Mouse (Mus musculus) E14TG2a.4 (cell line): ENCODE measurements around the gene Borcs7.

Experiments used
- H3K27me3 ChIP-seq: 2 replicates; pipeline ENCODE4 v1.6.1; 2014; ENCODE audit warnings: low read length, control low read depth; ENCODE audit not compliant: insufficient read depth
- H3K36me3 ChIP-seq: 2 replicates; pipeline ENCODE4 v1.6.1; 2014; ENCODE audit warnings: low read length, control low read depth; ENCODE audit not compliant: insufficient read depth
- H3K4me1 ChIP-seq: replicated peaks from 2 replicates; pipeline ENCODE4 v1.6.1; 2014; ENCODE audit warnings: low read depth, low read length, control low read depth
- H3K4me3 ChIP-seq: replicated peaks from 2 replicates; pipeline ENCODE4 v1.5.1; 2014; ENCODE audit warnings: mild to moderate bottlenecking, low read length
- H3K9me3 ChIP-seq: 2 replicates; pipeline ENCODE4 v1.6.1; 2014; ENCODE audit warnings: low read length, control low read depth
- CTCF ChIP-seq: conservative IDR thresholded peaks from 2 replicates; pipeline ENCODE4 v1.5.1; 2014; ENCODE audit warnings: low read length
- NANOG ChIP-seq: IDR thresholded peaks from 2 replicates; pipeline ENCODE4 v1.6.1; 2014; ENCODE audit warnings: borderline replicate concordance, low read length, mixed read lengths
- POU5F1 ChIP-seq: IDR thresholded peaks from 2 replicates; pipeline ENCODE4 v1.6.1; 2014; ENCODE audit warnings: low read length, borderline replicate concordance

Gene Borcs7

DNA sequence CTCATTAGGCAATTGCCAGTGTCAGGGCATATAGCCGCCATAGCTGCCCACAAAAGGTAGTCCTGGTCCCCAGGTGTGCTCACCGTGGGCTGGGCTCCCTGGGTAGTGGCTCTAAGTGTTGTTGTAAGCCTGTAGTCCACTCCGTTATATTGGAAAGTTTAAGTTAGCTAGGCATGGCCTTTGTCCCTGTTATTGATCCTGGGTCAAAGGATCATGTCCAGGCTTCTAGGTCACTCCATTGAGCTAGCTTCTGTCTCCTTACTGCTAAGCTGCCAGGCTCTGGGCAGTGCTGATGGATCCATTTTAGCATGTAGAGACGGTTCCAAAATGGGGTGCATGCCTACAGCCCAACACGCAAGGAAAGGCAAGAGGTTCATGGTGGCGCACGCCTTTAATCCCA, 31.4 kb upstream of the Borcs7 start:
- no peak overlapping the region for H3K4me3 ChIP-seq
- H3K9me3 ChIP-seq = no peaks in the 10 kb centered on the region
- TF ChIP-seq NANOG = no peak
- no peak for TF ChIP-seq POU5F1
- TF ChIP-seq CTCF = no peak
- H3K36me3 ChIP-seq = peaks cover 30% of the 10 kb centered on the region
- no peaks in the 10 kb centered on the region for H3K27me3 ChIP-seq
- peaks cover 43% of the 10 kb centered on the region for H3K4me1 ChIP-seq

DNA sequence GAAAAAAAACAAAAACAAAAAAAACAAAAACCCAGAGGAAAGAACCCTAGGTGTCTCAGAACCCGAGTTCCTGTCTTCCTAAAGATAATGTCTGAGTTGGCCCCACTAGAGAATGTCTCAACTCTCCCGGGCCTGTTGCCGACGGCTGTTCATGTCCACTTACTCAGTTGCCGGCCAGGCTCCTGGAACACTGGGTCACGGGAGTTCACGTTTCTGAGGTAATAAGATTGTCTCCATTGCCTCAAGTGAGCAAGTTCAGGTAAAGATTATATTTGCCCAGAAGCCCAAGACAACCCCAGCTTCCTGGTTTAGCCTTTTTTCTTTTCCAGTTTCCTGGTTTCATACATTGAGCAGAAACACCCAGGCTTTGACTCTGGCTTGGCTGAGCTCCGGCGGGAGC, 30.9 kb upstream of the Borcs7 start:
- Histone ChIP-seq H3K4me1 (peaks cover 38% of the 10 kb centered on the region), H3K27me3 (no peaks in the 10 kb centered on the region), H3K36me3 (peaks cover 25% of the 10 kb centered on the region), H3K9me3 (no peaks in the 10 kb centered on the region), H3K4me3 (no peak overlapping the region)
- no peak for TF ChIP-seq POU5F1
- TF ChIP-seq NANOG = no peak
- TF ChIP-seq CTCF = no peak

DNA sequence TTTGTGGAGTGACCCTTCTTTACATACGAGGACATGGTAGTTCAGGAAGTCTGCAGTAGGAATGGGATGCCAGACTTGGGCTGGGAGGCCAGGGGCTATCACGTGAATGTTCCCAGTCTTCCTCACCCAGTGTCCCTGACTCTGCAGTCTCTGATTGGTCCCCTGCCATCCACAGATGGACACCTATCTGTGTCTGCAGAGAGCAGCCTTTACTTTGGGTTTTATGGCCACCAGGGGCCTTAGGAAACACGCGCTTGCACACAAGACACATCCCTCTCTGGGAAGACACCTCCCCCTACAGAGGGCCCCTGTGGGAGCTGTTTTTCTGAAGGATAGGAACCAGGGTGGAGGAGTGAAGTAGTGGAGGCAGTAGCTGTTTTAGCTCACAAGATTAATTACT, 28.2 kb upstream of the Borcs7 start:
- Histone ChIP-seq H3K4me1 (peaks cover 12% of the 10 kb centered on the region), H3K27me3 (0 out of 2 replicates have a peak, but pooled peaks cover 3% of the 10 kb centered on the region), H3K9me3 (no peaks in the 10 kb centered on the region), H3K36me3 (peaks cover under 1% of the 10 kb centered on the region; the same call in 1 of the 2 replicates), H3K4me3 (no peak overlapping the region)
- no peak for TF ChIP-seq POU5F1
- TF ChIP-seq CTCF = no peak
- no peak for TF ChIP-seq NANOG

GRCm38 (mm10) chr19:46662214-46662613, 27.5 kb upstream of the Borcs7 start:
- peaks cover 7% of the 10 kb centered on the region for H3K4me1 ChIP-seq

GRCm38 (mm10) chr19:46662784-46663183, 26.9 kb upstream of the Borcs7 start:
- Histone ChIP-seq H3K27me3 (0 out of 2 replicates have a peak, but pooled peaks cover 3% of the 10 kb centered on the region), H3K9me3 (no peaks in the 10 kb centered on the region), H3K4me1 (peaks cover 11% of the 10 kb centered on the region), H3K36me3 (no peaks in the 10 kb centered on the region), H3K4me3 (no peak overlapping the region)
- TF ChIP-seq NANOG (no peak), POU5F1 (no peak), CTCF (no peak)

More at GRCm38 (mm10) chr19:46662214-46662613, 27.5 kb upstream of the Borcs7 start:
- TF ChIP-seq POU5F1 (no peak), CTCF (no peak), NANOG (no peak)
- Histone ChIP-seq H3K36me3 (no peaks in the 10 kb centered on the region), H3K27me3 (0 out of 2 replicates have a peak, but pooled peaks cover 3% of the 10 kb centered on the region), H3K9me3 (no peaks in the 10 kb centered on the region), H3K4me3 (no peak overlapping the region)

GRCm38 (mm10) chr19:46665474-46665873, 24.2 kb upstream of the Borcs7 start:
- Histone ChIP-seq H3K4me1 (peaks cover 9% of the 10 kb centered on the region), H3K27me3 (peaks cover 3% of the 10 kb centered on the region; the same call in 1 of the 2 replicates), H3K4me3 (no peak overlapping the region), H3K9me3 (no peaks in the 10 kb centered on the region), H3K36me3 (no peaks in the 10 kb centered on the region)
- no peak for TF ChIP-seq CTCF
- TF ChIP-seq NANOG = no peak
- TF ChIP-seq POU5F1 = no peak

DNA sequence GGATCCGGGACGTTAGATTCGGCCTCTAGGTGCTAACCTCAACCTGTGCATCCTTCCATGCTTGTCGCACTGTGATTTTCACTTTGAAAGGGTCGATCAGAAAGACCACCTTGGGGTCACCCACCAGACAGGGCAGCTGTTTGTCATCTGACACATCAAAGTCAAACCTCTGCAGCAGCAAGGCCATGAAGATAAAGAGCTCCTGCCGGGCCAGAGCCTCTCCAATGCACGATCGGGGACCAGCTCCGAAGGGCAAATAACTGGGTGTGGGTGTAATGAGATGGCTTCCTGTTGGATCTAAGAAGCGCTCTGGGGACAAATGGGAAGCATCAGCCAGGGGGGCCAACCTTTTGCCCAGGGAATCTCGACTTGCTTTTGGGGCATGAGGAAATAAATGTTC, 22.4 kb upstream of the Borcs7 start:
- peaks cover 14% of the 10 kb centered on the region for H3K27me3 ChIP-seq
- no peaks in the 10 kb centered on the region for H3K36me3 ChIP-seq
- no peaks in the 10 kb centered on the region for H3K9me3 ChIP-seq
- H3K4me1 ChIP-seq = peaks cover 9% of the 10 kb centered on the region
- H3K4me3 ChIP-seq = no peak overlapping the region
- TF ChIP-seq NANOG = no peak
- no peak for TF ChIP-seq POU5F1
- TF ChIP-seq CTCF = no peak

DNA sequence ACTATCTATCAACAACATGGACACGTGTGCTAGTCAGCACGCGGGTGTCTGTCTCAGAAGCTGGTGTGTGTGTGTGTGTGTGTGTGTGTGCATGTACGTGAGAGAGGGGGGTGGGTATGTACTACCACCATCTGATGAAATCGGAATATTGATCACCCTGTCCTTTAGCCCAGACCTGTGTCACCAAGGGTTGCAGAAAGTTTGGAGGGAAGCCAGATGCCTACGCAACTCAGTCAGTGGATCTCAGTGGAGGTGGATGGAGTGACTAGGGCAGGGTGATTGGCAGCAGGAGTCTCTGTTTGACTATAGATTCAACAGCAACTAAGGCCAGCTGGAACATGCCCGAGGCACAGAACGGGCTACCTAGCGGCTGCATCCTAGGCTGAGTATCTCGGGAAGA, 21.4 kb upstream of the Borcs7 start:
- Histone ChIP-seq H3K4me1 (peaks cover 9% of the 10 kb centered on the region), H3K9me3 (no peaks in the 10 kb centered on the region), H3K4me3 (no peak overlapping the region), H3K27me3 (peaks cover 22% of the 10 kb centered on the region), H3K36me3 (no peaks in the 10 kb centered on the region)
- no peak for TF ChIP-seq POU5F1
- TF ChIP-seq CTCF = no peak
- no peak for TF ChIP-seq NANOG

GRCm38 (mm10) chr19:46669802-46670201, 19.9 kb upstream of the Borcs7 start:
- H3K36me3 ChIP-seq = no peaks in the 10 kb centered on the region
- peaks cover 9% of the 10 kb centered on the region for H3K4me1 ChIP-seq
- H3K4me3 ChIP-seq = no peak overlapping the region
- no peaks in the 10 kb centered on the region for H3K9me3 ChIP-seq
- TF ChIP-seq POU5F1 (no peak), NANOG (no peak), CTCF (no peak)
- peaks cover 19% of the 10 kb centered on the region for H3K27me3 ChIP-seq
